Mouse (Mus musculus): ENCODE results near the gene Txnrd2.

Txnrd2 gene

GRCm38 (mm10) chr16:18484794-18485435 lies 58.7 kb downstream of the Txnrd2 start:
- DNase-seq (ENCODE audit: low spot score in 2 of 2) = no peak

GRCm38 (mm10) chr16:18486126-18486525 lies 59.9 kb downstream of the Txnrd2 start:
- no peak for DNase-seq (ENCODE audit: low spot score in 2 of 2)

GRCm38 (mm10) chr16:18490281-18490680 lies 64.1 kb downstream of the Txnrd2 start:
- DNase-seq (ENCODE audit: low spot score in 2 of 2) = no peak

- DNase-seq (ENCODE audit: low spot score in 2 of 2) = no peak
Observed at GRCm38 (mm10) chr16:18490894-18491293, 64.7 kb downstream of the Txnrd2 start.

- DNase-seq (ENCODE audit: low spot score in 2 of 2) = peak in 1 of 2 experiments; percentile 65
Observed at GRCm38 (mm10) chr16:18497865-18498515, 71.8 kb downstream of the Txnrd2 start.

GRCm38 (mm10) chr16:18498558-18498990 lies 72.4 kb downstream of the Txnrd2 start, which contains the start of the genes Gnb1l and Rtl10:
Gene Gnb1l (plus strand): TSS chr16:18498713.
Gene Rtl10 (plus strand): TSS chr16:18498901.
- peak; percentile 92 to 97 for DNase-seq (ENCODE audit: low spot score in 2 of 2)

- DNase-seq (ENCODE audit: low spot score in 2 of 2) = peak; percentile 54 to 55
Observed at GRCm38 (mm10) chr16:18498996-18499395, 72.8 kb downstream of the Txnrd2 start.

- no peak for DNase-seq (ENCODE audit: low spot score in 2 of 2)
Observed at GRCm38 (mm10) chr16:18501531-18501930, 75.3 kb downstream of the Txnrd2 start.

- DNase-seq (ENCODE audit: low spot score in 2 of 2) = no peak
Observed at GRCm38 (mm10) chr16:18503566-18504342, 77.6 kb downstream of the Txnrd2 start.

- no peak for DNase-seq (ENCODE audit: low spot score in 2 of 2)
Observed at GRCm38 (mm10) chr16:18506524-18507199, 80.5 kb downstream of the Txnrd2 start.

GRCm38 (mm10) chr16:18507200-18507549 lies 81.0 kb downstream of the Txnrd2 start:
- no peak for DNase-seq (ENCODE audit: low spot score in 2 of 2)

- DNase-seq (ENCODE audit: low spot score in 2 of 2) = no peak
Observed at GRCm38 (mm10) chr16:18511741-18512140, 85.6 kb downstream of the Txnrd2 start.

GRCm38 (mm10) chr16:18513508-18513907 lies 87.3 kb downstream of the Txnrd2 start:
- no peak for DNase-seq (ENCODE audit: low spot score in 2 of 2)

- peak in 1 of 2 experiments; percentile 37 for DNase-seq (ENCODE audit: low spot score in 2 of 2)
Observed at GRCm38 (mm10) chr16:18518091-18518490, 91.9 kb downstream of the Txnrd2 start.

- DNase-seq (ENCODE audit: low spot score in 2 of 2) = no peak
Observed at GRCm38 (mm10) chr16:18523563-18524245, 97.5 kb downstream of the Txnrd2 start.

GRCm38 (mm10) chr16:18528656-18529055 lies 102.5 kb downstream of the Txnrd2 start:
- DNase-seq (ENCODE audit: low spot score in 2 of 2) = no peak
